Mouse (Mus musculus): ENCODE measurements at regions not wholly inside any gene's neighbourhood (a gene's known extent, or its start where the extent isn't known, plus 50 kb on each side); places are given as distances from the start of the nearest gene placed in this dataset.

- H3K4me1 ChIP-seq (ENCODE audit: control insufficient read depth, low read depth, low read length) = no peaks in the 10 kb centered on the region
- ATAC-seq (ENCODE audit: low read depth) = no peak
- H3K27ac ChIP-seq (ENCODE audit: low read length) = no peak overlapping the region
- no peaks in the 10 kb centered on the region for H3K9me3 ChIP-seq (replicated peaks; ENCODE audit: control insufficient read depth, low read length)
- H3K4me3 ChIP-seq (ENCODE audit: low read depth, low read length) = no peak overlapping the region
- no peaks in the 10 kb centered on the region for H3K36me3 ChIP-seq (ENCODE audit: control insufficient read depth, insufficient read depth)
- WGBS (ENCODE audit: insufficient replicate concordance) = 78% methylated on average over 6 of the region's 6 CpGs
- no peak overlapping the region for H3K4me2 ChIP-seq (ENCODE audit: low read depth, low read length)
- H3K27me3 ChIP-seq (ENCODE audit: control insufficient read depth, insufficient read depth, low read depth, low read length) = no peaks in the 10 kb centered on the region
- no peak overlapping the region for H3K9ac ChIP-seq (ENCODE audit: low read depth, low read length)
These were observed 297.0 kb upstream of the Gm10295 start for GRCm38 (mm10) chr7:71648314-71648713.

GRCm38 (mm10) chr7:71646944-71647343, 295.7 kb upstream of the Gm10295 start:
- Histone ChIP-seq H3K27ac (ENCODE audit: low read length) (no peak overlapping the region), H3K9ac (ENCODE audit: low read depth, low read length) (no peak overlapping the region), H3K36me3 (ENCODE audit: control insufficient read depth, insufficient read depth) (no peaks in the 10 kb centered on the region), H3K4me2 (ENCODE audit: low read depth, low read length) (no peak overlapping the region), H3K27me3 (ENCODE audit: control insufficient read depth, insufficient read depth, low read depth, low read length) (no peaks in the 10 kb centered on the region), H3K9me3 (replicated peaks; ENCODE audit: control insufficient read depth, low read length) (no peaks in the 10 kb centered on the region), H3K4me3 (ENCODE audit: low read depth, low read length) (no peak overlapping the region), H3K4me1 (ENCODE audit: control insufficient read depth, low read depth, low read length) (no peaks in the 10 kb centered on the region)
- WGBS (ENCODE audit: insufficient replicate concordance) = 27% methylated on average over 3 of the region's 3 CpGs
- no peak for ATAC-seq (ENCODE audit: low read depth)

- no peaks in the 10 kb centered on the region for H3K36me3 ChIP-seq (ENCODE audit: control insufficient read depth, insufficient read depth)
- WGBS (ENCODE audit: insufficient replicate concordance) = 66% methylated on average over 13 of the region's 13 CpGs
- H3K27me3 ChIP-seq (ENCODE audit: control insufficient read depth, insufficient read depth, low read depth, low read length) = no peaks in the 10 kb centered on the region
- H3K4me1 ChIP-seq (ENCODE audit: control insufficient read depth, low read depth, low read length) = no peaks in the 10 kb centered on the region
- H3K4me2 ChIP-seq (ENCODE audit: low read depth, low read length) = no peak overlapping the region
- no peak overlapping the region for H3K9ac ChIP-seq (ENCODE audit: low read depth, low read length)
- no peaks in the 10 kb centered on the region for H3K9me3 ChIP-seq (replicated peaks; ENCODE audit: control insufficient read depth, low read length)
- ATAC-seq (ENCODE audit: low read depth) = no peak
- H3K4me3 ChIP-seq (ENCODE audit: low read depth, low read length) = no peak overlapping the region
- no peak overlapping the region for H3K27ac ChIP-seq (ENCODE audit: low read length)
These were observed 271.8 kb upstream of the Gm10295 start for GRCm38 (mm10) chr7:71623048-71623447.

- H3K27ac ChIP-seq (ENCODE audit: low read length) = no peak overlapping the region
- no peak overlapping the region for H3K4me2 ChIP-seq (ENCODE audit: low read depth, low read length)
- H3K9me3 ChIP-seq (replicated peaks; ENCODE audit: control insufficient read depth, low read length) = no peaks in the 10 kb centered on the region
- no peak overlapping the region for H3K4me3 ChIP-seq (ENCODE audit: low read depth, low read length)
- no peaks in the 10 kb centered on the region for H3K4me1 ChIP-seq (ENCODE audit: control insufficient read depth, low read depth, low read length)
- WGBS (ENCODE audit: insufficient replicate concordance) = 40% methylated on average over 2 of the region's 2 CpGs
- no peak overlapping the region for H3K9ac ChIP-seq (ENCODE audit: low read depth, low read length)
- ATAC-seq (ENCODE audit: low read depth) = peak; percentile 41; the same call in 1 of the 2 replicates
- H3K36me3 ChIP-seq (ENCODE audit: control insufficient read depth, insufficient read depth) = no peaks in the 10 kb centered on the region
- no peaks in the 10 kb centered on the region for H3K27me3 ChIP-seq (ENCODE audit: control insufficient read depth, insufficient read depth, low read depth, low read length)
These were observed 251.9 kb upstream of the Gm10295 start for GRCm38 (mm10) chr7:71603159-71603558.

- Histone ChIP-seq H3K27ac (ENCODE audit: low read length) (no peak overlapping the region), H3K4me3 (ENCODE audit: low read depth, low read length) (no peak overlapping the region), H3K27me3 (ENCODE audit: control insufficient read depth, insufficient read depth, low read depth, low read length) (no peaks in the 10 kb centered on the region), H3K9ac (ENCODE audit: low read depth, low read length) (no peak overlapping the region), H3K9me3 (replicated peaks; ENCODE audit: control insufficient read depth, low read length) (no peaks in the 10 kb centered on the region), H3K4me1 (ENCODE audit: control insufficient read depth, low read depth, low read length) (no peaks in the 10 kb centered on the region), H3K4me2 (ENCODE audit: low read depth, low read length) (no peak overlapping the region), H3K36me3 (ENCODE audit: control insufficient read depth, insufficient read depth) (no peaks in the 10 kb centered on the region)
- ATAC-seq (ENCODE audit: low read depth) = no peak
- 58% methylated on average over 3 of the region's 3 CpGs for WGBS (ENCODE audit: insufficient replicate concordance)
These were observed 245.5 kb upstream of the Gm10295 start for GRCm38 (mm10) chr7:71596780-71597179.

GRCm38 (mm10) chr7:71587626-71588025, 236.3 kb upstream of the Gm10295 start:
- no peak for ATAC-seq (ENCODE audit: low read depth)
- H3K27me3 ChIP-seq (ENCODE audit: control insufficient read depth, insufficient read depth, low read depth, low read length) = no peaks in the 10 kb centered on the region
- 55% methylated on average over 5 of the region's 5 CpGs for WGBS (ENCODE audit: insufficient replicate concordance)

GRCm38 (mm10) chr7:71583443-71584055, 232.3 kb upstream of the Gm10295 start:
- no peaks in the 10 kb centered on the region for H3K9me3 ChIP-seq (replicated peaks; ENCODE audit: control insufficient read depth, low read length)
- H3K4me2 ChIP-seq (ENCODE audit: low read depth, low read length) = no peak overlapping the region
- no peaks in the 10 kb centered on the region for H3K4me1 ChIP-seq (ENCODE audit: control insufficient read depth, low read depth, low read length)
- H3K4me3 ChIP-seq (ENCODE audit: low read depth, low read length) = no peak overlapping the region
- no peak overlapping the region for H3K9ac ChIP-seq (ENCODE audit: low read depth, low read length)
- 44% methylated on average over 1 of the region's 1 CpGs for WGBS (ENCODE audit: insufficient replicate concordance)
- no peaks in the 10 kb centered on the region for H3K27me3 ChIP-seq (ENCODE audit: control insufficient read depth, insufficient read depth, low read depth, low read length)
- ATAC-seq (ENCODE audit: low read depth) = no peak
- no peaks in the 10 kb centered on the region for H3K36me3 ChIP-seq (ENCODE audit: control insufficient read depth, insufficient read depth)
- H3K27ac ChIP-seq (ENCODE audit: low read length) = no peak overlapping the region

More at GRCm38 (mm10) chr7:71587626-71588025, 236.3 kb upstream of the Gm10295 start:
- H3K4me2 ChIP-seq (ENCODE audit: low read depth, low read length) = no peak overlapping the region
- no peak overlapping the region for H3K9ac ChIP-seq (ENCODE audit: low read depth, low read length)
- no peak overlapping the region for H3K27ac ChIP-seq (ENCODE audit: low read length)
- H3K9me3 ChIP-seq (replicated peaks; ENCODE audit: control insufficient read depth, low read length) = no peaks in the 10 kb centered on the region
- H3K4me1 ChIP-seq (ENCODE audit: control insufficient read depth, low read depth, low read length) = no peaks in the 10 kb centered on the region
- no peaks in the 10 kb centered on the region for H3K36me3 ChIP-seq (ENCODE audit: control insufficient read depth, insufficient read depth)
- H3K4me3 ChIP-seq (ENCODE audit: low read depth, low read length) = no peak overlapping the region

GRCm38 (mm10) chr7:71581746-71582145, 230.5 kb upstream of the Gm10295 start:
- Histone ChIP-seq H3K4me2 (ENCODE audit: low read depth, low read length) (no peak overlapping the region), H3K9me3 (replicated peaks; ENCODE audit: control insufficient read depth, low read length) (no peaks in the 10 kb centered on the region), H3K27me3 (ENCODE audit: control insufficient read depth, insufficient read depth, low read depth, low read length) (no peaks in the 10 kb centered on the region), H3K4me1 (ENCODE audit: control insufficient read depth, low read depth, low read length) (no peaks in the 10 kb centered on the region), H3K9ac (ENCODE audit: low read depth, low read length) (no peak overlapping the region), H3K4me3 (ENCODE audit: low read depth, low read length) (no peak overlapping the region), H3K36me3 (ENCODE audit: control insufficient read depth, insufficient read depth) (no peaks in the 10 kb centered on the region), H3K27ac (ENCODE audit: low read length) (no peak overlapping the region)
- 21% methylated on average over 3 of the region's 3 CpGs for WGBS (ENCODE audit: insufficient replicate concordance)
- ATAC-seq (ENCODE audit: low read depth) = no peak

GRCm38 (mm10) chr7:71560296-71560936, 209.1 kb upstream of the Gm10295 start:
- WGBS (ENCODE audit: insufficient replicate concordance) = 54% methylated on average over 2 of the region's 2 CpGs

More at GRCm38 (mm10) chr7:71560296-71560936, 209.1 kb upstream of the Gm10295 start:
- H3K4me3 ChIP-seq (ENCODE audit: low read depth, low read length) = no peak overlapping the region
- H3K36me3 ChIP-seq (ENCODE audit: control insufficient read depth, insufficient read depth) = no peaks in the 10 kb centered on the region
- H3K27ac ChIP-seq (ENCODE audit: low read length) = no peak overlapping the region
- no peaks in the 10 kb centered on the region for H3K27me3 ChIP-seq (ENCODE audit: control insufficient read depth, insufficient read depth, low read depth, low read length)
- no peak overlapping the region for H3K9ac ChIP-seq (ENCODE audit: low read depth, low read length)
- no peak overlapping the region for H3K4me2 ChIP-seq (ENCODE audit: low read depth, low read length)
- ATAC-seq (ENCODE audit: low read depth) = no peak
- H3K4me1 ChIP-seq (ENCODE audit: control insufficient read depth, low read depth, low read length) = no peaks in the 10 kb centered on the region
- H3K9me3 ChIP-seq (replicated peaks; ENCODE audit: control insufficient read depth, low read length) = no peaks in the 10 kb centered on the region

Measured in liver, embryonic 16.5 days (tissue).